Mouse (Mus musculus) embryonic facial prominence, embryonic 14.5 days (tissue): ENCODE results near the gene Cadps2. TPM values are rescaled to one million over a fixed set of nuclear protein-coding genes. Genes with fewer than 3 reads are reported as not detected.

ENCODE experiments used
- ATAC-seq: fragments of 200-750 bp; cut with Nextera tagmentation; 2 replicates; pipeline ENCODE4 v1.8.0; 2017; ENCODE audit warnings: low read depth, moderate number of reproducible peaks, moderate TSS enrichment
- DNase-seq: peaks from one replicate; pipeline ENCODE4 v3.0.0-alpha.2; 2015; ENCODE audit warnings: low spot score
- H3K27ac ChIP-seq: fragments of 300-500 bp; sonication (generic); replicated peaks from 2 replicates; pipeline ENCODE4 v1.5.1; 2014; ENCODE audit warnings: low read depth, mild to moderate bottlenecking, low read length, moderate library complexity
- H3K27me3 ChIP-seq: fragments of 300-500 bp; sonication (generic); replicated peaks from 2 replicates; pipeline ENCODE4 v1.6.1; 2014; ENCODE audit warnings: low read length; ENCODE audit not compliant: control insufficient read depth, insufficient read depth
- H3K36me3 ChIP-seq: fragments of 300-500 bp; sonication (generic); 2 replicates; pipeline ENCODE4 v1.6.1; 2014; ENCODE audit warnings: low read length, mixed read lengths; ENCODE audit not compliant: control insufficient read depth, insufficient read depth
- H3K4me1 ChIP-seq: fragments of 300-500 bp; sonication (generic); 2 replicates; pipeline ENCODE4 v1.6.1; 2014; ENCODE audit warnings: antibody characterized with exemption, low read length; ENCODE audit not compliant: control insufficient read depth, insufficient read depth
- H3K4me2 ChIP-seq: fragments of 300-500 bp; sonication (generic); 2 replicates; pipeline ENCODE4 v1.6.1; 2014; ENCODE audit warnings: low read depth, mild to moderate bottlenecking, low read length, moderate library complexity, mixed read lengths
- H3K4me3 ChIP-seq: fragments of 300-500 bp; sonication (generic); 2 replicates; pipeline ENCODE4 v1.5.1; 2014; ENCODE audit warnings: low read depth, mild to moderate bottlenecking, low read length
- H3K9ac ChIP-seq: fragments of 300-500 bp; sonication (generic); 2 replicates; pipeline ENCODE4 v1.6.1; 2014; ENCODE audit warnings: low read depth, mild to moderate bottlenecking, low read length, moderate library complexity, mixed read lengths
- H3K9me3 ChIP-seq: fragments of 300-500 bp; sonication (generic); 2 replicates; pipeline ENCODE4 v1.6.1; 2016; ENCODE audit warnings: low read length; ENCODE audit not compliant: control insufficient read depth
- WGBS: fragments of 180-500 bp; shearing (Covaris S2); extraction: QIAGEN DNeasy Blood & Tissue Kit; methylation state at CpG from one replicate; pipeline ENCODE4 v1.1.7; 2014; 5-methylcytosine and 5-hydroxymethylcytosine counted together
- polyA plus RNA-seq: library from polyadenylated mRNA; unstranded; fragments of >200 nt; fragmentation: Nextera tagmentation; extraction: Ambion mirVana; gene quantifications from 2 replicates; pipeline ENCODE4 v1.2.1, GENCODE M21; 2014

Cadps2 gene
- polyA plus RNA-seq, 1 experiment from 2014 or later = 7.2 TPM

GRCm38 (mm10) chr6:23569686-23570085 is 269.5 kb downstream of the Cadps2 start:
- Histone ChIP-seq H3K4me1 (no peaks in the 10 kb centered on the region), H3K9me3 (no peaks in the 10 kb centered on the region), H3K9ac (no peak overlapping the region), H3K4me3 (no peak overlapping the region), H3K4me2 (no peak overlapping the region), H3K27me3 (no peaks in the 10 kb centered on the region), H3K36me3 (no peaks in the 10 kb centered on the region), H3K27ac (no peak overlapping the region)
- no peak for ATAC-seq
- no peak for DNase-seq
- 83% methylated on average over 4 of the region's 4 CpGs for WGBS

GRCm38 (mm10) chr6:23568688-23569087 is 270.5 kb downstream of the Cadps2 start:
- no peak overlapping the region for H3K4me3 ChIP-seq
- no peak for ATAC-seq
- no peaks in the 10 kb centered on the region for H3K4me1 ChIP-seq
- no peak overlapping the region for H3K9ac ChIP-seq
- WGBS = 61% methylated on average over 1 of the region's 1 CpGs
- no peak overlapping the region for H3K4me2 ChIP-seq
- DNase-seq = no peak
- no peaks in the 10 kb centered on the region for H3K9me3 ChIP-seq
- no peaks in the 10 kb centered on the region for H3K36me3 ChIP-seq
- no peak overlapping the region for H3K27ac ChIP-seq
- H3K27me3 ChIP-seq = no peaks in the 10 kb centered on the region

GRCm38 (mm10) chr6:23567651-23568050 is 271.6 kb downstream of the Cadps2 start:
- no peaks in the 10 kb centered on the region for H3K27me3 ChIP-seq

GRCm38 (mm10) chr6:23549874-23550273 is 289.3 kb downstream of the Cadps2 start:
- 54% methylated on average over 1 of the region's 1 CpGs for WGBS
- H3K4me2 ChIP-seq = no peak overlapping the region
- no peaks in the 10 kb centered on the region for H3K27me3 ChIP-seq
- H3K36me3 ChIP-seq = no peaks in the 10 kb centered on the region
- H3K4me1 ChIP-seq = no peaks in the 10 kb centered on the region
- no peak overlapping the region for H3K9ac ChIP-seq
- H3K4me3 ChIP-seq = no peak overlapping the region
- no peaks in the 10 kb centered on the region for H3K9me3 ChIP-seq
- no peak overlapping the region for H3K27ac ChIP-seq
- ATAC-seq (no peak; the same call in 1 of the 2 replicates), DNase-seq (peak; percentile 16)

More at GRCm38 (mm10) chr6:23567651-23568050, 271.6 kb downstream of the Cadps2 start:
- Histone ChIP-seq H3K9ac (no peak overlapping the region), H3K9me3 (no peaks in the 10 kb centered on the region), H3K27ac (no peak overlapping the region), H3K4me1 (no peaks in the 10 kb centered on the region), H3K4me3 (no peak overlapping the region), H3K36me3 (no peaks in the 10 kb centered on the region), H3K4me2 (no peak overlapping the region)
- ATAC-seq (no peak), DNase-seq (no peak)
- 86% methylated on average over 1 of the region's 1 CpGs for WGBS

GRCm38 (mm10) chr6:23523710-23524109 is 315.5 kb downstream of the Cadps2 start:
- no peak for DNase-seq
- no peak overlapping the region for H3K27ac ChIP-seq
- WGBS = 92% methylated on average over 2 of the region's 2 CpGs

GRCm38 (mm10) chr6:23522556-23522955 is 316.7 kb downstream of the Cadps2 start:
- Histone ChIP-seq H3K4me1 (no peaks in the 10 kb centered on the region), H3K27me3 (no peaks in the 10 kb centered on the region), H3K9me3 (no peaks in the 10 kb centered on the region), H3K36me3 (no peaks in the 10 kb centered on the region), H3K9ac (no peak overlapping the region), H3K4me3 (no peak overlapping the region), H3K27ac (no peak overlapping the region), H3K4me2 (no peak overlapping the region)
- no peak for ATAC-seq
- DNase-seq = no peak
- 87% methylated on average over 5 of the region's 5 CpGs for WGBS

More at GRCm38 (mm10) chr6:23523710-23524109, 315.5 kb downstream of the Cadps2 start:
- H3K4me3 ChIP-seq = no peak overlapping the region
- H3K27me3 ChIP-seq = no peaks in the 10 kb centered on the region
- H3K4me1 ChIP-seq = no peaks in the 10 kb centered on the region
- H3K36me3 ChIP-seq = no peaks in the 10 kb centered on the region
- no peak for ATAC-seq
- H3K4me2 ChIP-seq = no peak overlapping the region
- H3K9me3 ChIP-seq = no peaks in the 10 kb centered on the region
- no peak overlapping the region for H3K9ac ChIP-seq

GRCm38 (mm10) chr6:23498611-23499010 is 340.6 kb downstream of the Cadps2 start:
- Histone ChIP-seq H3K27me3 (no peaks in the 10 kb centered on the region), H3K9ac (no peak overlapping the region), H3K27ac (no peak overlapping the region), H3K4me1 (no peaks in the 10 kb centered on the region), H3K4me3 (no peak overlapping the region), H3K4me2 (no peak overlapping the region), H3K36me3 (no peaks in the 10 kb centered on the region), H3K9me3 (no peaks in the 10 kb centered on the region)
- 47% methylated on average over 5 of the region's 5 CpGs for WGBS
- ATAC-seq (no peak), DNase-seq (peak; percentile 36)

GRCm38 (mm10) chr6:23491804-23492203 is 347.4 kb downstream of the Cadps2 start:
- peak; percentile 64 for DNase-seq
- Histone ChIP-seq H3K4me2 (no peak overlapping the region), H3K4me1 (no peaks in the 10 kb centered on the region), H3K27ac (no peak overlapping the region), H3K9ac (no peak overlapping the region), H3K27me3 (no peaks in the 10 kb centered on the region), H3K4me3 (no peak overlapping the region), H3K36me3 (no peaks in the 10 kb centered on the region), H3K9me3 (no peaks in the 10 kb centered on the region)
- 40% methylated on average over 7 of the region's 7 CpGs for WGBS
- ATAC-seq = peak; percentile 53; the same call in 1 of the 2 replicates

DNA sequence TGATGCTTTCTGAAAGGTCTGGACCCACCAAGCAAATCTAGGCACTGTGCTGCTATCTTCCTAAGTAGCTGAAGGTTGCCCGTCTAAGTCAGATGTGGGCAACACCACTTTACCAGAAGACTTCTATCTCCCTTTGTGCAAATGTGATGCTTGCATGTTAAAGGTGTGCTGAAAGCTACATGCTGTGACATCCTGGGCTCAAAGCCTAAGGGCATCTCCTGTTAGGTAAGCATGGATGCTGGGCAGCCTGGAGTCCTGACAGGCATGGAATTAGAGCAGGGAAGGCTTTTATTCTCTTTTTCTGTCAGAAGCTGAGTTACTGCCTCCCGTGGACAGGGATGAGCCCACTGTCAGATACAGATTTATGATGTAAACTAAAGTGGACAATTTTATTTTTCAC is 348.8 kb downstream of the Cadps2 start:
- no peak overlapping the region for H3K9ac ChIP-seq
- ATAC-seq (no peak), DNase-seq (no peak)
- no peaks in the 10 kb centered on the region for H3K36me3 ChIP-seq
- no peak overlapping the region for H3K4me3 ChIP-seq
- no peak overlapping the region for H3K4me2 ChIP-seq
- 71% methylated on average over 2 of the region's 2 CpGs for WGBS
- no peaks in the 10 kb centered on the region for H3K27me3 ChIP-seq
- H3K27ac ChIP-seq = no peak overlapping the region
- H3K4me1 ChIP-seq = no peaks in the 10 kb centered on the region
- no peaks in the 10 kb centered on the region for H3K9me3 ChIP-seq
